Mouse (Mus musculus): Measurements from ENCODE around the gene Carmil1. TPM values are rescaled to one million over a fixed set of nuclear protein-coding genes. Genes with fewer than 3 reads are reported as not detected.
A peak's percentile ranks its signal among the peaks of the same experiment; 100 is the strongest.

The Carmil1 gene
- total RNA-seq, 2 experiments from 2014 or later = 2.3 to 2.8 TPM

DNA sequence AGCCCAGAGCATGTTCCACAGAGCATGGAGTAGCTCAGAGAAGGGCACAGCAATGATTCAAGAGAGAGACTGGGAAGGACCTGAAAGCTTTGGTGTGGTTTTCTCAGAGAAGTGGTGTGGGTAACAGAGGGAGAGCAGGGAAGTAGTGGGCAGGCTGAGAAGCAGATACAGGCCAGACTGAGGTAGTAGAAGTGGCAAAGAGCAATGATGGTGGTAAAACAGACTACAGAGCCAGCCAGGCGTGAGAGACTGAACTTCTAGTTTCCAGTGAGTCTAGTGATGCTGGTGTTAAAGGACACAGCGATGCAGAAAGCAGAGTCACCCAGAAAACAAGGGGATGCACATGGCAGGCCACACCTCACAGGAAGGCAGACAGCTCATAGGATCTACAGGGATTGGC is 49.4 kb downstream of the Carmil1 start:
- no peak overlapping the region for H3K27ac ChIP-seq
- intact Hi-C loops (cut with DNase I) = no loop called here
- H3K4me3 ChIP-seq = no peak overlapping the region
- no peak for TF ChIP-seq CTCF (IDR thresholded peaks at IDR 0.05)
- no peak for DNase-seq

GRCm38 (mm10) chr13:24230541-24231095 is 50.0 kb downstream of the Carmil1 start:
- Histone ChIP-seq H3K27ac (no peak overlapping the region), H3K4me3 (no peak overlapping the region)
- no peak for DNase-seq
- intact Hi-C loops (cut with DNase I) = no loop called here
- TF ChIP-seq CTCF (IDR thresholded peaks at IDR 0.05) = no peak

DNA sequence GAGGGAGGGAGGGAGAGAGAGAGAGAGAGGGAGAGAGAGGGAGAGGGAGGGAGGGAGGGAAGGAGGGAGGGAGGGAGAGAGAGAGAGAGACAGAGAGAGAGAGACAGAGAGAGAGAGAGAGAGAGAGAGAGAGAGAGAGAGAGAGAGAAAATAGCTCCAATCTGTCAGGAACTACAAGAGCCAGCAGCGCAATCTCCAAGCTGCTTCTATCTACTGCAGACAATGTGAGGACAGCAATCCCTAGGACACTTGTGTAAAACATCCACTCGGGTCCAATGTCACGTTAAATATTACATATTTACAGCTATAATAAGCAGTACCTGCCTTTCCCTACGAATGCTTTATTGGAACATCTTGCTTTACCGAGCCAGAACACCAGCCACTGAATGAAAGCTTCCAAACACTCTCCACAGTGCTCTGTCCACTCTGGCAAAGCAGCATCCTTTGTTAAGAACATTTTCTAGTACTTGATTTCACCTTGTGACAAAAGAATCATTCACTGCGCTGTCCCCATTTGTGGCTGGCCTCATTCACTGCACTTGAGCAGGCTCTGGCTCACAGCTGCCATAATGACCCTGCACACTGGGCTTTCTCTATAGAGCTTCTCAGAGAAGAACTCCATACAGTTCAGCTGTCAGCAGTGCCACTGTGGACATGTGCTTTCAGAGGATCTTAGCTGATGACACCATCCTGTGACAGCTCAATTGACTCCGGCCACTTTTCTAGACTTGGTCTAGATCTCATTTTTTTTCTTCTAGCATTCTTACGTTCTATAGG is 57.0 kb downstream of the Carmil1 start:
- Histone ChIP-seq H3K27ac (no peak overlapping the region), H3K4me3 (no peak overlapping the region)
- TF ChIP-seq CTCF (IDR thresholded peaks at IDR 0.05) = no peak
- intact Hi-C loops (cut with DNase I) = no loop called here
- no peak for DNase-seq

GRCm38 (mm10) chr13:24220441-24220970 is 60.1 kb downstream of the Carmil1 start:
- DNase-seq = no peak
- H3K27ac ChIP-seq = no peak overlapping the region
- no peak for TF ChIP-seq CTCF (IDR thresholded peaks at IDR 0.05)
- no peak overlapping the region for H3K4me3 ChIP-seq
- intact Hi-C loops (cut with DNase I) = no loop called here

GRCm38 (mm10) chr13:24211229-24211628 is 69.4 kb downstream of the Carmil1 start:
- no peak for TF ChIP-seq CTCF (IDR thresholded peaks at IDR 0.05)
- DNase-seq = no peak
- Histone ChIP-seq H3K4me3 (no peak overlapping the region), H3K27ac (no peak overlapping the region)
- intact Hi-C loops (cut with DNase I) = no loop called here

GRCm38 (mm10) chr13:24206097-24206496 is 74.5 kb downstream of the Carmil1 start:
- H3K4me3 ChIP-seq = no peak overlapping the region
- TF ChIP-seq CTCF (IDR thresholded peaks at IDR 0.05) = no peak
- H3K27ac ChIP-seq = no peak overlapping the region
- intact Hi-C loops (cut with DNase I) = no loop called here
- DNase-seq = no peak

DNA sequence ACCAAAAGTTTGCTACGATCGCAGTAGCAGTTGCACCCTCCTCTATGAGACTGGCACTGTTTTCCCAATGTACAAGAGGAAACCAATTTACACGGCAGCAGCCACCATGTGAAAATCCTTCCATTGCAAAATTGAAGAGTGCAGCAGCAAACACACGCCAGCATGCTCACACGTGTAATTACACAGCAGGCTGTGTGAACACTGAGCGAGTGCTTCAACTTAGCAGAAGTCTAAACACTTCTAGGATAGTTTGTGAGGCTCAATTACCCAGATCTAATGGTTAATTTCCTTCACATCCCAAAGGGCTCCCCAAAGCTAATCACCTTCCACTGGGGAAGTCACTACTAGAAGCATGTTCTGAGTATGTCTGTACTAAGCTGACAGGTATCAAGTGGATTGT is 78.3 kb downstream of the Carmil1 start:
- intact Hi-C loops (cut with DNase I) = no loop called here
- TF ChIP-seq CTCF (IDR thresholded peaks at IDR 0.05) = no peak
- H3K27ac ChIP-seq = no peak overlapping the region
- no peak for DNase-seq
- no peak overlapping the region for H3K4me3 ChIP-seq

- Histone ChIP-seq H3K27ac (no peak overlapping the region), H3K4me3 (no peak overlapping the region)
- DNase-seq = no peak
- TF ChIP-seq CTCF (IDR thresholded peaks at IDR 0.05) = no peak
- intact Hi-C loops (cut with DNase I) = no loop called here
Measured at GRCm38 (mm10) chr13:24199861-24200543, 80.6 kb downstream of the Carmil1 start.

DNA sequence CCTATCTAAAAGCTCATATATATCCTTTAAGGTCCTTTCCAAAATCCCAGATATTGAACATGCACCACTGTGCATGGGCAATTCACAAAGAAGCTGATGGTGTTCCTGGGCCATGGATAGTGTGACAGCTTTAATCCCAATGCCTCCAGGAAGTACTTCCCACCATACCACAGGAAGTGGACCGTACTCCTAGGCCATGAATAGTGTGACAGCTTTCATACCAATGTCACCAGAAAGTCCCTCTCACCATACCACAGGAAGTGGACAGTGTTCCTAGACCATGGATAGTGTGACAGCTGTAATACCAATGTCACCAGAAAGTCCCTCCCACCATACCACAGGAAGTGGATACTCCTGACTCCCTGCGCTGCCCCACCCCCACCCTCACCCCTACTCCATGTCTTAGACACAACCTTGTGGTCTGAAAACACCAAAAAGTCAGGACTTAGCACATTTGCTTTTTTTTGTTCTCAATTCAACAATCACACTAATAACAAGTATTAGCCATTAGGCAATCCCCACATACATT is 82.1 kb downstream of the Carmil1 start:
- Histone ChIP-seq H3K4me3 (no peak overlapping the region), H3K27ac (no peak overlapping the region)
- intact Hi-C loops (cut with DNase I) = no loop called here
- no peak for DNase-seq
- no peak for TF ChIP-seq CTCF (IDR thresholded peaks at IDR 0.05)

GRCm38 (mm10) chr13:24195371-24195770 is 85.2 kb downstream of the Carmil1 start:
- no peak for DNase-seq
- H3K27ac ChIP-seq = no peak overlapping the region
- TF ChIP-seq CTCF (IDR thresholded peaks at IDR 0.05) = no peak
- intact Hi-C loops (cut with DNase I) = no loop called here
- H3K4me3 ChIP-seq = no peak overlapping the region

- intact Hi-C loops (cut with DNase I) = no loop called here
- TF ChIP-seq CTCF (IDR thresholded peaks at IDR 0.05) = peak; percentile 37; the same call in 1 of the 2 replicates
- no peak for DNase-seq
- Histone ChIP-seq H3K27ac (no peak overlapping the region), H3K4me3 (no peak overlapping the region)
Measured at GRCm38 (mm10) chr13:24194018-24194417, 86.6 kb downstream of the Carmil1 start.

DNA sequence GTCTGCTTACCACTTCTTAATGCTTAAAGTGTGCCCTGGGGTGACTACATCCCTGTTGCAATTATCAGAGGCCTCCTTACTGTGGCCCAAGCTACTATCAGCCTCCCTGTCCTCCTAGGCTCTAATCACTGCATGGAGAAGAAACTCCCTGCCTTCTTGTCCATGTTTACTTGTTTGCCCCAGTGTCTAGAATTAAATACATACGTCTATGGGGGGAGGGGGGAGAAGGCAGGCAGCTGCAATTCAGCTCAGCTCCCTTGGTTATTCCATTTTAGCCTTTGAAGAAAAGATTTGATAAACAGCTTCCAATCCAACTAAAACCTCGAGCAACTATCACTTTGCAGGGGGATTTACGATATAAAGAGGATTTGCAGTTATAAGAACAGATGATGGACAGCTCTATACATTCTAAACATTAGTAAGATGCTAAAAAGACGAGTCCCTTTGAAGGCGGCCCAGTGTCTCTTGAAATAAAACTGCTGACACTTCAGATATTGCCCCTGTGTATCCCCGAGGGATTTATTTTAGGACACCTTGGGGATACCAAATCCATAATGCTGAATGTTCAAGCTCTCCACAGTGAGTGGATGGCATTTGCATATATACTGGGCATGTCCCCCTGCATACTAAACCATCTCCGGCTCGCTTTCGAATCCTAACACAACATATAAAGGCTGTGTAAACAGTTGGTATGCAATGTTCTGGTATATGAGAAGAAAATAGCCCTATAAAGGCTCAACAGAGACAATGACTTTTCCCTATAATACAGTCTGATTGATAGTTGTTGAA is 89.5 kb downstream of the Carmil1 start:
- H3K27ac ChIP-seq = no peak overlapping the region
- no peak overlapping the region for H3K4me3 ChIP-seq
- no peak for DNase-seq
- no peak for TF ChIP-seq CTCF (IDR thresholded peaks at IDR 0.05)
- intact Hi-C loops (cut with DNase I) = no loop called here

All from gastrocnemius, adult 2 months (tissue).